Mouse (Mus musculus) brown adipose tissue, adult 24 weeks (tissue): ENCODE measurements around the gene Gpd2. TPM values are rescaled to one million over a fixed set of nuclear protein-coding genes. Genes with fewer than 3 reads are reported as not detected.

ENCODE experiments used
- H3K27ac ChIP-seq: fragments of 200-500 bp; replicated peaks from 2 replicates; pipeline ENCODE4 v1.5.1; 2012; ENCODE audit warnings: low read depth, mild to moderate bottlenecking, low read length
- H3K4me1 ChIP-seq: fragments of 200-500 bp; 2 replicates; pipeline ENCODE4 v1.6.1; 2012; ENCODE audit warnings: low read length, mixed read lengths; ENCODE audit not compliant: control insufficient read depth, insufficient read depth, insufficient read length
- H3K4me3 ChIP-seq: fragments of 200-500 bp; 2 replicates; pipeline ENCODE4 v1.5.1; 2012; ENCODE audit warnings: low read depth, mild to moderate bottlenecking, low read length, moderate library complexity; ENCODE audit not compliant: insufficient read depth
- polyA plus RNA-seq: library from polyadenylated mRNA; stranded (reverse); fragments of >200 nt; gene quantifications from 2 replicates; pipeline ENCODE4 v1.2.4, GENCODE M21; 2012; ENCODE audit not compliant: missing spikeins, insufficient read depth, insufficient read length

Gene Gpd2
- polyA plus RNA-seq, 1 experiment = 641 TPM

- peaks cover 4% of the 10 kb centered on the region; the same call in 1 of the 2 replicates for H3K4me1 ChIP-seq
- H3K27ac ChIP-seq = no peak overlapping the region
- no peak overlapping the region; the same call in 1 of the 2 replicates for H3K4me3 ChIP-seq
These were observed 409 bp upstream of the Gpd2 start for GRCm38 (mm10) chr2:57237026-57237425.

DNA sequence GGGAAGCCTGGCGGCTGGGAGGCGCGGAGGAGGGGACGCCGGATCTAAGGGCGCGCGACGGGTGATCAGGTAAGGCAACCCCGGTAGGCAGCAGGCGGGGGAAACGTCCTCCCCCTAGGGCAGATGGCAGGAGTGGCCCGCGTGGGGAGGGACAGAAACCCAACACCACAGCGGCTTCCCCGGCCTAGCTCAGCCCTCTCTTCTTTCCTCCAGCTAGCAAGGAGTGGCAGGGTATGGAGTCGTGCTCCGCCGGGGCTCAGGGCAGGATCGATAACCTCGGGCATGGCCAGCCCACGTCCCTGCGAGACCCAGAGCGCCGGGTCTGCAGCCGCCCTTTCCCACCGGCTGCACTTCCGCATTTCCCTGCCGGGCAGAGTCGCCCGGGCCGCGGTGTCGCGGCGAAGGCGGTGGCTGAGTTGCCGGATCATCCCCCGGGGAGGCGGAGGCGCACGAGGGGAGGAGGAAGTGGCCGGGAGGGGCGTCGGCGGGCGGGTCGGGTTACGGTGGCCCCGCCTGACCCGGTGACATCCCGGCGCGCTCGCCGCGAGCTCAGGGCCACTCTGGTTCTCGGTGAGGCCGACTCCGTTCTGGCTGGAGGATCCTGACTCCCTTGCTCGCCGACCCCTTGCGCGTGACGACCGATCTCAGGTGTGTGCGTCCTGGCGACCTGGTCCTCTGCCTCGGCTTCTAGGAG, 632 bp downstream of the Gpd2 start:
- peak overlapping the region; percentile 75 for H3K4me3 ChIP-seq
- peaks cover 4% of the 10 kb centered on the region; the same call in 1 of the 2 replicates for H3K4me1 ChIP-seq
- peak overlapping the region; percentile 90 for H3K27ac ChIP-seq

DNA sequence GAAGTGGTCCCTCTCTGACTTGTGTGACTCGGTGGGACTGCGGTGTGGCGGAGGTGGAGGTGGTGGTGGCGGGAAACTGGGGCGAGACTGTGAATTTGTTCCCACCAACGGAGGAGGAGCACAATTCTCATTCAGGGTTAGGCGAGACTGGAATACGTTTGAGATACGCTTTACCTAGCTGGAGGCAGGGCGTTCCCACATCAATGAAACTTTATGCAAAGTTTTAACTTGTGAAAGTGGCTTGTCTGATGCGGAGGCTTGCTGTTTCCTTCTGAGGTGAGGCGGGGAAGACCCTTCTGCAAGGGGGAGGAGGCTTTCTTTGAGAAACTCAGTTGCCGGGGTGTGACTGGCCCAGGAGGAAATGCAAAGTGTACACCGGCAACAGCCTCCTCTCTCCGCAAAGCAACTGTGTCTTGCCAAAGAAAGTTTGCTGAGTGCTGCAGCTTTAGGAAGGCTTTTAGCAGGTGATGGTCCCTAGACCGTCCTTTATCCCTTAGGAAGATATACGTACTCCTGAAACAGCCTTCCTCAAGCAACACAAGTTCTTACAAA, 1.3 kb downstream of the Gpd2 start:
- Histone ChIP-seq H3K4me1 (peaks cover 4% of the 10 kb centered on the region; the same call in 1 of the 2 replicates), H3K4me3 (peak overlapping the region; percentile 75), H3K27ac (peak overlapping the region; percentile 85)

- H3K27ac ChIP-seq = peak overlapping the region; percentile 85
- peaks cover 4% of the 10 kb centered on the region; the same call in 1 of the 2 replicates for H3K4me1 ChIP-seq
- H3K4me3 ChIP-seq = peak overlapping the region; percentile 75
These were observed 1.9 kb downstream of the Gpd2 start for GRCm38 (mm10) chr2:57239356-57239755.

GRCm38 (mm10) chr2:57243987-57244386, 6.6 kb downstream of the Gpd2 start:
- Histone ChIP-seq H3K4me3 (no peak overlapping the region), H3K4me1 (0 out of 2 replicates have a peak, but pooled peaks cover 2% of the 10 kb centered on the region), H3K27ac (no peak overlapping the region)

DNA sequence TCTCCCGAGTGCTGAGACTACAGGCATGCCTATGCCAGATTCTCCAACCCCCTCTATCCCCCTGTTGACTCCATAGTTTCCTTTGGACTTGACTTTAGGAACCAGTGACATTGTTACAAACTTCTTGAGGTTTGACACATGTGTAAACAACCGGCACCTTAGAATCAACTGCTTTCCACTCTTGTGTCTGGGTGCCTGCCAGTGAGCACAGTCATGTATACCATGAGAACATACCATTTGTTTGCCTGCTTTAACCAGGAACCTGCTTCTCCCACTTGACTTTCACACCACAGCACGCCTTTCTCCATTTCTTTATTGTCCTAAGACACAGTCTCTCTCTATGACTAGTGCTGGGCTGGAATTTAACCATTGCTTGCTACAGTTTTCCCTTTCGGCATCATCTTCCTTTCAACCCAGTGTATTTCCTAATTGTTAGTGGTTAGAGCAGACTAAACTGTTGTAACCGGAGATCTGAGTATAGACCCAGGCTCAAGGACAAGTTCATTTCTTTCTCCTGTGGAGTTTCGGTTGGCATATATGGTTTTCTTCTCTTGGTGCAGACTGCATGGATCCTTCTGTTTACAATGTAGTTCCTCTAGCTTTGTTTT, 8.4 kb downstream of the Gpd2 start:
- Histone ChIP-seq H3K4me1 (peaks cover 2% of the 10 kb centered on the region; the same call in 1 of the 2 replicates), H3K27ac (peak overlapping the region; percentile 16; the same call in 1 of the 2 replicates), H3K4me3 (no peak overlapping the region)

- H3K27ac ChIP-seq = 0 out of 2 replicates have a peak overlapping the region, but pooled peaks have one; percentile 42
These were observed 12.7 kb downstream of the Gpd2 start for GRCm38 (mm10) chr2:57250113-57250512.

GRCm38 (mm10) chr2:57251636-57252317, 14.3 kb downstream of the Gpd2 start:
- H3K4me3 ChIP-seq = no peak overlapping the region
- H3K4me1 ChIP-seq = peaks cover 26% of the 10 kb centered on the region
- H3K27ac ChIP-seq = peak overlapping the region; percentile 93

More at GRCm38 (mm10) chr2:57250113-57250512, 12.7 kb downstream of the Gpd2 start:
- Histone ChIP-seq H3K4me1 (peaks cover 23% of the 10 kb centered on the region), H3K4me3 (no peak overlapping the region)

GRCm38 (mm10) chr2:57252542-57253301, 15.3 kb downstream of the Gpd2 start:
- Histone ChIP-seq H3K4me3 (no peak overlapping the region), H3K27ac (peak overlapping the region; percentile 93), H3K4me1 (peaks cover 26% of the 10 kb centered on the region)

DNA sequence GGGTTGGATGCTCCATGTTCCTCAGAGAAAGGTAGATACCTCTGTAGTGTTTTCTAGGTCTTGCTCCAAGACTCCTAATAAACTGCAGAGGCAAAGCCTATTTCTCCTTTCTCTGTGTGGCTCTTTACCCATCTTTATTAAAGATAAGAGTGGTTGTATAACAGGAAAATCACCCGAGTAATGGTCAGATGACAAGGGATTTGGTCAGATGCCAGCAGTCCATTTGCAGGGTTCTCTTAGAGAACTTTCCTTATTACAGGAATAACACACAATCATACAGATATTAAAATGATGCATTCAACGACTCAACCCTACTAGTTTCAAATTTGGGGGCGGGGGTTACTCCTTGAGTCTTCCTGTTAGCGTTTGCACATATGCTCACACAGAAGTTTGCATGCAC, 16.8 kb downstream of the Gpd2 start:
- Histone ChIP-seq H3K4me1 (peaks cover 25% of the 10 kb centered on the region), H3K4me3 (no peak overlapping the region), H3K27ac (peak overlapping the region; percentile 85)

DNA sequence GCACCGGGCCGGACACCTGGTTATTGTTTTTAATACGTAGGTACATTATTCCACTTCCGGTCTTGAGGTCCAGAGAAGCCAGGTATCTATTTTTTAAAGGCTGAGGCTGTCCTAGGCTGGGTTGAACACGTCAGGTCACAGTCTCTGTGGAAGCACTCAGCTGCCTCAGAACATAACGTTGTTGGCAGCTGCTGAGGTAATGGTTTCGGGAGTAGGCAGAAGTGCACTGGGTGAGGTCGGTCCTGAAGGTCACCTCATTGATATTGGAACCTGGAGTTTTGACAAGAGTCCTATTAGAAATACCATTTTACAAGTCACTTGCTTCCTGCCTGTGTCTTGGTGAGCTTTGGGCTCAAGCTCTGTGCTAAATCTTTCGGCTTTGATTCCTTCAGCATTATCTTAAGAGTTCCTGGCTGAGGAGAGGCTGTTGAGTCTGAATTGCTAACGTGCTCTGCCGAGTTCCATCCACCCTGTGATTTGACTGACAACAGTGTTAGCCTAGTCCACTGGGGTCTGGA, 17.8 kb downstream of the Gpd2 start:
- peak overlapping the region; percentile 85 for H3K27ac ChIP-seq
- no peak overlapping the region for H3K4me3 ChIP-seq
- H3K4me1 ChIP-seq = peaks cover 25% of the 10 kb centered on the region

DNA sequence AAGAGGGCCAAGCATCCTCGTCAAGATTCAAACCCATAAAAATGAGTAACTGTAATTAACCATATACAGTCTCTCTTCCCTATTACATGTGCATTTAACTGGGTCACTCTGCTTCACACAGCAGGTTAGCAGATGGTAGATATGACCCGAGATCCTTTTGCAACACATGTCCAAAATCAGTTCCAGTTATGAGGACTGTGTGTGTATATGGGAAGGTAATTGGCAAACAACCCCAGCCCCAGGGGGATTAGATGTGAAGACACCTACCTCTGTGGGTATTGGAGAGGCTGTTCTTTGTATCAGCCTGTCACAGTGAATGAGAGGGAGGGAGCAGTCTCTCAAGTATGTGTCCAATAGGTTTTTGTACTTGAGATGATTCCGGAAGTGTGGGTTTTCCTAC, 18.4 kb downstream of the Gpd2 start:
- Histone ChIP-seq H3K4me1 (peaks cover 25% of the 10 kb centered on the region), H3K4me3 (no peak overlapping the region), H3K27ac (peak overlapping the region; percentile 85)

GRCm38 (mm10) chr2:57256459-57256858, 19.0 kb downstream of the Gpd2 start:
- no peak overlapping the region for H3K4me3 ChIP-seq
- H3K4me1 ChIP-seq = peaks cover 25% of the 10 kb centered on the region
- peak overlapping the region; percentile 95 for H3K27ac ChIP-seq

DNA sequence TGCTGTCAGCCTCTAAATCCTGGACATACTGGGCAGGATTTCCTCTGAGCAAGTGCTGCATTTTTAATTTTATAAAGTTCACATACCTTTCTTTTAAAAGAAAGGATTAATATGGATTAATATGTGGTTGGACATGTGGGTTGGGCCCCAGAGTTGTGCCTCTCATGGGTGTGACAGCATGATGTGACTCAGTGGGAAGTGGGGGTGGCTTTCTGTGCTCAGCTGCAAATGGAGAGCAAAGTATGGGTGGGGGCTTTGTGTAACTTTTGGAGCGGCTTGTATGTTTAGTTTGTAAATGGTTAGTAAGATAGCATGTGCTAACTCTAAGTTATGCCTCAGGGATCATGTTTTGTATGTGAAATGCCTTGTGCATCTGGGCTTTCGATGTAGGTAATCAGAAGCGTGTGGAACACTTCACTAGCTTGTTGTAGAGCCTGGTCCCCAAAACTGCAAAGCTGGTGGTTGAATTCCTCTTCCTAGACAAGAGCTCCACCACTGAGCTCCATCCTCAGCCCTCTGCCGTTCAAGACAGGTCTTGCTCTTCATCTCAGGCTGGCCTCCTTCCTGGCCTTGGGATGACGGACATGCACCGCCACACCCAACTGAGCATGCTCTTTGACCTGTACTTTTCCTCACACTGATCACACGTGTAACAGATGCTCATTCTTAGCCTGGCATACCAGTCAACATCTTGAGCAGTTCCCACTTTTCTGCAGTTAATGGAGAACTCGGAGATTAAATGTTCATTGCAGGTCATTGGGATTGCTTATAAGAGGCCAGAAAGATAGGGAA, 24.0 kb downstream of the Gpd2 start:
- no peak overlapping the region for H3K27ac ChIP-seq
- no peak overlapping the region for H3K4me3 ChIP-seq
- peaks cover 6% of the 10 kb centered on the region for H3K4me1 ChIP-seq
